Mouse (Mus musculus): ENCODE data around the gene Lipt2.

- no peak for TF ChIP-seq CTCF (IDR thresholded peaks at IDR 0.05; ENCODE audit: low read depth, low read length)
- TF ChIP-seq POLR2A (IDR thresholded peaks at IDR 0.05; ENCODE audit: borderline replicate concordance, low read depth, low read length): no peak
Measured at GRCm38 (mm10) chr7:100121376-100121789, 37.7 kb upstream of the Lipt2 start, which contains the start of gene Pold3.
